Mouse (Mus musculus) heart, adult 18-20 months (tissue): ENCODE data around the gene Slc18b1. TPM values are rescaled to one million over a fixed set of nuclear protein-coding genes. Genes with fewer than 3 reads are reported as not detected.
"Not testable (repeated sequence)": the region's sequence is repeated elsewhere in the genome, so short reads cannot be mapped to it uniquely, and the experiment has no call there.

Experiments used
- DNase-seq, 2 experiments: peaks; one replicate each; pipeline ENCODE4 v3.0.0; 2021 to 2022; ENCODE audit warnings: mixed read lengths in 1 of 2
- long read RNA-seq, 2 experiments: library from polyadenylated mRNA; stranded (forward); transcript quantifications; one replicate each; pipeline ENCODE4 v2.0.0; 2021
- total RNA-seq, 2 experiments: library from RNA; stranded (reverse); gene quantifications; 2 replicates each; pipeline ENCODE4 v1.2.3; 2021

Gene Slc18b1
- total RNA-seq, result 1 to 10 TPM; 7.9 TPM
- long read RNA-seq, experiment 1, transcript Slc18b1-201 (14 exons, 2,837 nt), result major isoform, 5 of 6 reads
- long read RNA-seq, experiment 1, partial matches to known transcripts, result 0 of 6 reads
- long read RNA-seq, experiment 1, other reads (novel, unspliced or antisense), result 1 of 6 reads
- long read RNA-seq, experiment 2, partial matches to known transcripts, result 1 of 3 reads
- long read RNA-seq, experiment 2, other reads (novel, unspliced or antisense), result 1 of 3 reads

- peak; percentile 51 to 70 for DNase-seq
These were observed at the start of gene Slc18b1 for GRCm38 (mm10) chr10:23796551-23797503. Slc18b1 (plus strand) TSS chr10:23796986.

DNA sequence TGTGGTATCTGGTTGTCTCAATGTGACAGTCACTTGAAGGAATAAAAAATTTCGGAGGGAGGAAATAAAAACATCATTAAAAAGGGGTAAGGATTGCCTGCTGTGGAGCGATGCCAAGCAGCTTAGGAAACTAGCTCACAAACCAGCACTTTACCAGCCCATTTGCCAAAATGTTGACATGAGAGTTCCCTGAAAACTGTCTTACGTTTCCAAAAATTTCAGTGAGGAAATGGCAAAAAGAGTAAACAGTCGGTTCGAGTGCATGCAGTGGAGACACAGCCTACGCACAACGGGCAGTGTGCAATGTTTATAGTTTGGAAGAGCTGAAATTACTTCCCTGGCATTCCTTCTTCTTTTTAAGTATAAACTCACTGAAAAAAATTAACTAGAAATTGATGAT, 42.6 kb upstream of the Slc18b1 start:
- no peak for DNase-seq

DNA sequence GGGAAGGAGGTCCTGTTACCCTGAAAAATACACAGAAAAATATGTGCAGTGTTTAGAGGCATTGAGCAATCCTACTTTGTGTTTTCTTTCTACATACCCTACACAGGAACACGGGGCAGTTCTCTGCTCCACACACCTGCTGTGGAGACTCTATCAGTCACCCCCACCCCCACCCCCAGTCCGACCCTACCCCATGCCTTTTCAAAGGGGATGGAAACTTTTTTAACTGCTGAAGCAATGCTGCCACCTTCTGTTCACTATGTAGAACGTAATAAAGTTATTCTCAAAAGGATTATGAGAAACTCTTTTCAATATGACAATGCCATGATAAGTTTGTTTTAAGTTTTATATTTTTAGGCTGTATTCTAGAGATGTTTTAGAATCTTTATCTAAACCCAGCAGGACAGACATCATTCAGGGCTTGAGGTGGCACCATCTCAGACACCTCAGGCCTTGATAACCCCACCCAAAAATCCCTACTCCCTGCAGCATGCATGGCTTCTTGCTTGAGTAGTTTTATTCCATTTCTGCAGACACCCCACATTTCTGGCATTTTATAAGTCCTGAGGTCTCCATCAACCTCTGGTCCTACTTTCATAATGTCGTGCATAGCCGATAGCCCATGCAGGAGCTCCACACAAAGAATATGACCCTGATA, 19.4 kb upstream of the Slc18b1 start:
- no peak for DNase-seq

DNA sequence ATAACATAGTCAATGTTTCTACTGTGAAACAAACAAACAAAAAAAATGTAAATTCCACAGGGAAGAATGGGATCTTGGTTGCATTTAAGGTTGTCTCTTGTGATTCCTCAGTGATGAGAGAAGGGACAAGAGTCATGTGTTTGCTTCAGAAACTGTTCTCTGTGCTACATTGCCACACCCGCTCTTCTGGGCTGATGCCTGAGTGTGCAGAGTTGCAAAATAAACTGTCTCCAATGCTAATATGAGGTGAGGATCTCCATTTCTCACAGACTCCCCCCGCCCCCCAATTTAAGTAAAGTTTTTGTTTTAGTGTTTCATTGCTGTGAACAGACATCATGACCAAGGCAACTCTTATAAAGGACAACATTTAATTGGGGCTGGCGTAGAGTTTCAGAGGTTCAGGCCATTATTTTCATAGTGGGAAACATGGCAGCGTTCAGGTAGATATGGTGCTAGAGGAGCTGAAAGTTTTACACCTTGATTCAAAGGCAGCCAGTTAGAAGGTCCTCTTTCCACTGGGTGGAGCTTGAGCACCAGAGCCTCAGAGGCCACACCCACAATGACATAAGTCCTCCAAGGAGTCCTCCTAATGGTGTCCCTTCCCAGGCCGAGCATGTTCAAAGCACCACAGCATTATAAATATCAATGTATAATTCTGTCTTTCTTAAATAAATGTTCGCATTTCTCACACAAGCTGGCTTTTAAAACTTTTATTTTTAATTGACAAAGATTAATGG, 16.1 kb upstream of the Slc18b1 start:
- DNase-seq, result peak in 1 of 2 experiments; percentile 15

- DNase-seq, result no peak
These were observed 14.7 kb upstream of the Slc18b1 start for GRCm38 (mm10) chr10:23781760-23782735.

DNA sequence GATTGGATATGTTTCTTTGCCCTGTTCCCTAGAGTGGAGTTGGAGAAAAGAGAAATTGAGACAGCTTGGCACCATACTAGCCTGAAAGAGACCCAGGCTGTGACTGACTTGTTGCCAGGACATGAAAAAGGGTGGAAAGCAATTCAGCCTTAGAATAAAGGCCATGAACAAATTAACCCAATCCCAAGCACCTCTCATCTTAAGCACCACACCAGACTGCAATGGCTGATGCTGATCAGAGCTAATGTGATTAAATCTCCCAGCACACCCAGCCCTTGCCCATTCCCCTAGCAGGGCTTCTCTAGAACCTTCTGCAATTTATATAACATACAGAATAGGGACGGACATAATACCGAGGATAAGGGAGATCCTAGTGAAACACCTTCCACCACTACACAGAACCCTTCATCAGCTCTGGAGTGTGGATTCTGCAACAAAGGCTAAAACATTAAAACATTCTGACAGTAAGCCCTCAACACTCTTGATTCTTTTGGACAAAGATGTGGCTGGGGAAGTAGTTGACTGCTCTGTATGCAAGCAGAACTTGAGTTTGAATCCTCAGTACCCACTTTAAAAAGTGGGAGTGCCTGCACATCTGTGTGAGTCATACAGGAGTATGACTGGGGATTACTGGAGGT, 13.8 kb upstream of the Slc18b1 start:
- DNase-seq, result no peak

GRCm38 (mm10) chr10:23783493-23783884, 13.3 kb upstream of the Slc18b1 start:
- DNase-seq, result no peak

DNA sequence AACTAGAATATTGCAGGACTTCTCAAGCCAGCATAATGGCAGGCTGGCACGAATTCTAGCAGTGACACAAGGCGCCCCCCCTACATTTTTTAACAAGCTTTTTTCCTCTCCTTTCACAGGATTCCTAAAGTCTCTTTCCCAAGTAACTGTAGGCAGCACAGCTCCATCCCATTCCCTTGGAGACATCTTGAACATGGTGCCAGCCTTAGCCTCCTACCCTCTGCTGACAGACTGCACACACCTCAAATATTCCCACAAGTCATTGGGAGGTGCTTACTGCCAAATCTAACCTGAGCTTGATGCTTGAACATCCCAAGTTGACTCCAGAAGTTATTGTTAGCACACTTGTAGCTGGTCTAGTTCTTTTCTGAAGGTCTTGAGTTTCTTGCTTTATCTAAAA, 12.7 kb upstream of the Slc18b1 start:
- no peak for DNase-seq

- not testable (repeated sequence) for DNase-seq
These were observed 11.2 kb upstream of the Slc18b1 start for GRCm38 (mm10) chr10:23785599-23785998.

GRCm38 (mm10) chr10:23786040-23786439, 10.7 kb upstream of the Slc18b1 start:
- no peak for DNase-seq

DNA sequence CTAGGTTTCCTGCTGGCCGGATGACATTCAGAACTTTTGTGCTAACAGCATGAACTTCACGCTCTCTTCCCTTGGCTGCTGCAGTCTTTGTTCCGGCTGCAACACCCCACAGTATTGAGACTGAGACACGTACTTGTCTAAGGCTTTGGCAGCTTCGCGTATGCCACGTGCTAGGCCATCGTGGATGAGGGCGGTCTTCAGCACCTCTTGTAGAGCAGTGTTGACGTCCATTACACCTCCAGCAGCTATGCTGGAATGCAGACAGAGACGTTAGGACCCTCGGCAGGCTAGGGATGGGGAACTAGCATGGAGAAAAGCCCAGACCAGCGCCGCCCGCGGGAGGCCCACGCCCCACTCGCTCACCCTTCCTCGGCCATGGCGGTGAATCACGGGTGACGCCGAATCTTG, 10.2 kb upstream of the Slc18b1 start:
- DNase-seq, result not testable (repeated sequence)

DNA sequence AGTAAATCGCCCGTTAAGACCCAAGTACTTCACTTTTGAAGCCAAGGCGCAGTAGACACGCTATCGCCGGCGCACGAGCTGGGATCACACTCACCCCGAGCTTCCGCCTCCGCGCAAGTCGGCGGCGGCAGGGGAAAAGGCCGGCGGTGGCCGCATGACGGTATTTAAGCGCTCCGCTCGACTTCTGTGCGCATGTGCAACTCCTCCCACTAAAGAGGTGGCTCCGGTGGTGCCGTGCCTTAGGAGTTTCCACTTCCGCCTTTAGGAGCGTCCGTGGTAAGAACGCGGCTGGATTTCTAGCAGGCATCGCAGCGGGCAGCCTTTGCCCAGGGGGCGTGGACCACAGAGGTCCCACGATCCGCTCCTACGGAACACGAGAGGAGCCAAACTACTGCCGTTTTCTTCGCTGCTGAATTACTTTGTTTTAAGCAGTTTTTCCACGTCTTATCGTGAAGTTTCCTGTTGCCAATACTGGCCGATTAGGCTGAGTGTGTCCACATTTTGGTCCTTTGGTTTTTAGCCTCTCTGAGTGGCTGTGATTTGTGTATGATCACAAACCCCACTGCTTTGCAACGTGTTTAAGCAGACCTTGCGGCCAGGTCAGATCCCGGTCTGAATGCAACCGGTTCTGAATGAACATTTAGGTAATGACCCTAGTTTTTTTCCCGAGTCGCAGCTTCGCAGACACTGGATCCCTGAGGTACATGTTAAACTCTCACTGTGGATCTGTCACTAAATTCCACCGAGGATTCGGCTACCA, 9.5 kb upstream of the Slc18b1 start, which contains the start of gene Rps12:
Rps12 (minus strand) TSS at position 214 of the 760 bp plus-strand sequence.
- peak; percentile 99 to 100 for DNase-seq

DNA sequence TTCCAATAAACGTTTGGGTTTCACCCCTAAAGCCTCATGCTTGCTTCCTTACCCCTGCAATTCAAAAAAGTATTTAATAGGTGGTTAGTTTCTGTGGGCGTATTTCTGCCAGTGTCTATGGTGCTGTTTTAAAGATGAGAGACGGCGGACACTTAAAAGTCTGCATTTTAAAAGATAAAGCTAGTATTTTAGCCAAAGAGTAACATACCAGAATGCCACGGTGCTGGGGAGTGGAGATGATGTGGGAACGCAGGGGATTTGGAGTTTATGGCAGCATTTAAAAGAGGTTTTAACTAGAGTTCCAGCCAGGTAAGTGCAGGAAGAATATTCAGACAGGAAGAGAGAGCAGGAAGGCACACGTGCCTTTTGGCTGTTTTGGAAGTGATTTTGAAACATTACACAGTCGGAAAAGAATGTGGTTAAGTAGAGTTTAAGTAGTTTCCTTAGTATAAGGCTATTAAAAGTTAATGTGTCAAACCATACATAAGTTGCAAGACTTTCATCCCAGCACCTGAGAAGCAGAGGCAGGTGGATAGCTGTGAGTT, 8.7 kb upstream of the Slc18b1 start:
- peak in 1 of 2 experiments; percentile 13 for DNase-seq

- DNase-seq, result no peak
These were observed 790 bp upstream of the Slc18b1 start for GRCm38 (mm10) chr10:23795871-23796520.

DNA sequence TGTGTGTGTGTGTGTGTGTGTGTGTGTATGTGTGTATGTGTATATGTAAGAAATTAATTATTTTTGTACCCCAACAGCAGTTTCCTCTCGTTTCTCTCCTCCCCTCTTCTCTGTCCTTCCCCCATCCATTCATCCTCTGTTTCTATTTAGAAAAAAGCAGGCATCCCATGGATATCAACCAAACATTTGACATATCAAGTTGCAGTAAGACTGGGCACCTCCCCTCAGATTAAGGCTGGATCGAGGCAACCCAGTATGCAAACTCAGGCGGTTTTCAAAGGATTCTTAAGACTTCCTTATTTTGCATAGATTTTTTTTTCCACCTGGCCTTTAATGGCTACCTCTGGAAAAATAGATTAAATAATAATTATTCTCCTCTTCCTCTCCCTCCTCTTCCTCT, 820 bp downstream of the Slc18b1 start:
- no peak for DNase-seq

- DNase-seq, result no peak
These were observed 1.4 kb downstream of the Slc18b1 start for GRCm38 (mm10) chr10:23798142-23798541.

GRCm38 (mm10) chr10:23799933-23800332, 3.1 kb downstream of the Slc18b1 start:
- no peak for DNase-seq

DNA sequence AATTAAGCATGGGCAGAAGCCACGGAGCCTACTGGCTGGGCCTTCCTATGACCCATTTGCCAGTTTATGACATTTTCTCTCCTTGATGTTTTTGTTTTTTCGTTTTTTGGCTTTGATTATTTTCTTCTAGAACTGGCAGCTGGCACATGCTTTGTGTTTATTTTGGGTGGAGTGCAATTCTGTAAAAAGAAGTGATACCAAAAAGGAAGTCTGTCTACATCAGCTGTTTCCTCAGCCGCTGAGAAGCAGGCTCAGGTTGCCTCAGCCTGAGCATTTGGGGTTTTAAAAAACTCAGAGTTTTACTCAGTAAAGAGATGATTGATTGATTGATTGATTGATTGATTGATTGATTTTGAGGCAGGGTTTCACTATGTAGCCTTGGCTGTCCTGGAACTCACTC, 6.1 kb downstream of the Slc18b1 start:
- DNase-seq, result peak in 1 of 2 experiments; percentile 24

DNA sequence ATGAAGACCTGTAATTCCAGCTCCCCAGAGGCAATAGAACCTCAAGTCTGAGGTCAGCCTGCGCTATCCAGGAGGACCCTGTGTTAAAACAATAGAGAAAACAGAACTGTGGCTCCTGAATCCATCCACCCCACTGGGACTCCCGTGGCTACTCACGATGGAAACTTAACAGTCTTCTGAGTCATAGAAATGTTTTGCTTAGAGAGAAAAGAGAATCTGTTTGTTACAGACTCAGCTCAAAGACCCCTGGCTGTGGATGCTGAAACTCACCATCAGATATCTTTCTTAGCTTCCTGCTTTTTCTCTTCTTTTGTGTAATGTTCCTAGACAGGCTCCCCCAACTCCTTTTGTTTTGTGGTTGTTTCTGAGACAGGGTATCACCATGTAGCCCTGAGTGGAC, 7.9 kb downstream of the Slc18b1 start:
- no peak for DNase-seq
